Mouse (Mus musculus): ENCODE data around the gene BC034090. TPM values are rescaled to one million over a fixed set of nuclear protein-coding genes. Genes with fewer than 3 reads are reported as not detected.

Gene BC034090
- polyA plus RNA-seq, 1 experiment from 2014 or later, result 4.1 TPM

- H3K27me3 ChIP-seq (ENCODE audit: control insufficient read depth, insufficient read depth, low read length), result no peaks in the 10 kb centered on the region
- H3K36me3 ChIP-seq (ENCODE audit: control insufficient read depth, insufficient read depth, low read length), result peaks cover 18% of the 10 kb centered on the region; the same call in 1 of the 2 replicates
- H3K27ac ChIP-seq (ENCODE audit: low read depth, low read length), result no peak overlapping the region
- 46% methylated on average over 2 of the region's 2 CpGs for WGBS
- no peak overlapping the region for H3K4me3 ChIP-seq (ENCODE audit: low read depth, low read length)
- no peaks in the 10 kb centered on the region for H3K9me3 ChIP-seq (ENCODE audit: control insufficient read depth, low read length)
- no peak for ATAC-seq (ENCODE audit: low read depth)
- H3K9ac ChIP-seq (replicated peaks; ENCODE audit: low read depth, low read length), result no peak overlapping the region
- H3K4me2 ChIP-seq (ENCODE audit: low read depth, low read length), result no peak overlapping the region
- peaks cover 19% of the 10 kb centered on the region for H3K4me1 ChIP-seq (ENCODE audit: control insufficient read depth, insufficient read depth, low read length)
Observed at GRCm38 (mm10) chr1:155200967-155201366, 43.3 kb downstream of the BC034090 start.

DNA sequence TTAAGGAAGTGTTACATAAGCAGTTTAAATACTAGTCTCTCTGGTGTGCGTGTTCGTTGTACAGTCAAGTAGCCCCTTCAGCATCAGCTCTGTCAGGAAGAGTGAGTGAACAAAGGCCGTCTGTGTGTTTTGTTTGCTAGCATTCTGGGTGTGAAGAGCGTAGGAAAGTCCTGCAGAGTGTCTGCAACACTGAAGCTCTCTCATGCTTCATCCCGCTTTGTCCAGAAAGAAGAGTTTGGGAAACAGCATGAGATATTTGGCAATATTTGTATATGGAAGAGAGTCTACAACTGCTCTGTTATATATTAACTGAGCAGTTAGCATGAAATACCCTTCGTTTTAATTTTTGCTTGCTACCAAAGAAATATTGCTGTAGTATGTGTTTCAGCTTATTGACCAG, 44.7 kb downstream of the BC034090 start:
- H3K27ac ChIP-seq (ENCODE audit: low read depth, low read length), result no peak overlapping the region
- H3K9me3 ChIP-seq (ENCODE audit: control insufficient read depth, low read length), result no peaks in the 10 kb centered on the region
- no peak overlapping the region for H3K9ac ChIP-seq (replicated peaks; ENCODE audit: low read depth, low read length)
- H3K4me3 ChIP-seq (ENCODE audit: low read depth, low read length), result no peak overlapping the region
- 72% methylated on average over 6 of the region's 6 CpGs for WGBS
- ATAC-seq (ENCODE audit: low read depth), result no peak
- H3K4me1 ChIP-seq (ENCODE audit: control insufficient read depth, insufficient read depth, low read length), result peaks cover 11% of the 10 kb centered on the region
- no peak overlapping the region for H3K4me2 ChIP-seq (ENCODE audit: low read depth, low read length)
- no peaks in the 10 kb centered on the region for H3K27me3 ChIP-seq (ENCODE audit: control insufficient read depth, insufficient read depth, low read length)
- H3K36me3 ChIP-seq (ENCODE audit: control insufficient read depth, insufficient read depth, low read length), result peaks cover 18% of the 10 kb centered on the region; the same call in 1 of the 2 replicates

DNA sequence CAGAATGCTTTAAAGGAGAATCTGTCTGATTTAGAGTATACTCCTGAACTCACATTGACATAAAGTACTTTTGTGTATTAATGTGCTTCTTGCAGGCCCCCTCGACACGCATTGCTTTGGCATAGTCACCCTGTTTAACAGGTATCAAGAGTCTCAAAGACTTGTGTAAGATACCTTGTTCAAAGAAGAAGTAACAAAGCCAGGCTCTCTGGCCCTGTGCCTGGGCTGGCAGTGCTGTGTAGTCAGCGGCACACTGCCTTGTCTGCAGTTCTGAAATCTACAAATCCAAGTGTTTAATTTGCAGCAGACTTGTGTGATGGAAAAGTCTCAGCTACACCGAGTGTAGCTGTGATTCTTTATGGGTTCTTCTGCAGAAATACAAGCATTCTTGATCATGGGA, 47.6 kb downstream of the BC034090 start:
- Histone ChIP-seq H3K4me2 (ENCODE audit: low read depth, low read length) (no peak overlapping the region), H3K27me3 (ENCODE audit: control insufficient read depth, insufficient read depth, low read length) (no peaks in the 10 kb centered on the region), H3K9ac (replicated peaks; ENCODE audit: low read depth, low read length) (no peak overlapping the region), H3K36me3 (ENCODE audit: control insufficient read depth, insufficient read depth, low read length) (peaks cover 23% of the 10 kb centered on the region; the same call in 1 of the 2 replicates), H3K27ac (ENCODE audit: low read depth, low read length) (no peak overlapping the region), H3K4me3 (ENCODE audit: low read depth, low read length) (no peak overlapping the region), H3K9me3 (ENCODE audit: control insufficient read depth, low read length) (no peaks in the 10 kb centered on the region), H3K4me1 (ENCODE audit: control insufficient read depth, insufficient read depth, low read length) (0 out of 2 replicates have a peak, but pooled peaks cover 4% of the 10 kb centered on the region)
- no peak for ATAC-seq (ENCODE audit: low read depth)
- 82% methylated on average over 4 of the region's 4 CpGs for WGBS

- Histone ChIP-seq H3K4me2 (ENCODE audit: low read depth, low read length) (no peak overlapping the region), H3K4me3 (ENCODE audit: low read depth, low read length) (no peak overlapping the region), H3K9ac (replicated peaks; ENCODE audit: low read depth, low read length) (no peak overlapping the region), H3K9me3 (ENCODE audit: control insufficient read depth, low read length) (no peaks in the 10 kb centered on the region), H3K4me1 (ENCODE audit: control insufficient read depth, insufficient read depth, low read length) (0 out of 2 replicates have a peak, but pooled peaks cover 4% of the 10 kb centered on the region), H3K36me3 (ENCODE audit: control insufficient read depth, insufficient read depth, low read length) (peaks cover 31% of the 10 kb centered on the region; the same call in 1 of the 2 replicates), H3K27me3 (ENCODE audit: control insufficient read depth, insufficient read depth, low read length) (no peaks in the 10 kb centered on the region), H3K27ac (ENCODE audit: low read depth, low read length) (no peak overlapping the region)
- 53% methylated on average over 15 of the region's 15 CpGs for WGBS
- ATAC-seq (ENCODE audit: low read depth), result no peak; the same call in 1 of the 2 replicates
Observed at GRCm38 (mm10) chr1:155192805-155193368, 51.4 kb downstream of the BC034090 start.

GRCm38 (mm10) chr1:155191671-155192070, 52.6 kb downstream of the BC034090 start:
- 59% methylated on average over 2 of the region's 2 CpGs for WGBS
- ATAC-seq (ENCODE audit: low read depth), result no peak
- H3K36me3 ChIP-seq (ENCODE audit: control insufficient read depth, insufficient read depth, low read length), result peaks cover 27% of the 10 kb centered on the region; the same call in 1 of the 2 replicates

DNA sequence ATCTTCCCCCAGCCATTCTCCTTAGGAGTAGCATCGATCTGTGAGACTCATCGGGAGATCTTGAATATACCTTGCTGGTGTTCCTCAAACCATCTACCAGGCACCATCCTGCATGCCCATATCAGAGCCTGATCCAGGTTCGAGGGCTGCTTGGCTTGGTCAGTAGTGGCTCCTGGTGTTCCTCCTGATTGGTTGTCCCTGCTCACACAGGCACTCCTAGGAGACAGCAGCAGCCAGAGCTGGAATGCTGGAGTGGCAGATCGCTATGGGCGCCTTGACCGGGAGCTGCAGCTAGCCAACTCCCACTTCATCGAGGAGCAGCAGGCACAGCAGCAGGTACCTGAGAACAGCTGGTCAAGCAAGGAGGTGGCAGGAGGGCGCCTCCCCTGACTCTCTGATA, 53.0 kb downstream of the BC034090 start:
- Histone ChIP-seq H3K27ac (ENCODE audit: low read depth, low read length) (no peak overlapping the region), H3K27me3 (ENCODE audit: control insufficient read depth, insufficient read depth, low read length) (no peaks in the 10 kb centered on the region), H3K36me3 (ENCODE audit: control insufficient read depth, insufficient read depth, low read length) (peaks cover 31% of the 10 kb centered on the region; the same call in 1 of the 2 replicates), H3K9ac (replicated peaks; ENCODE audit: low read depth, low read length) (no peak overlapping the region), H3K4me1 (ENCODE audit: control insufficient read depth, insufficient read depth, low read length) (0 out of 2 replicates have a peak, but pooled peaks cover 4% of the 10 kb centered on the region), H3K9me3 (ENCODE audit: control insufficient read depth, low read length) (no peaks in the 10 kb centered on the region), H3K4me3 (ENCODE audit: low read depth, low read length) (no peak overlapping the region), H3K4me2 (ENCODE audit: low read depth, low read length) (no peak overlapping the region)
- 83% methylated on average over 8 of the region's 8 CpGs for WGBS
- 0 out of 2 replicates have a peak, but pooled peaks have one; percentile 24 for ATAC-seq (ENCODE audit: low read depth)

More at GRCm38 (mm10) chr1:155191671-155192070, 52.6 kb downstream of the BC034090 start:
- no peaks in the 10 kb centered on the region for H3K9me3 ChIP-seq (ENCODE audit: control insufficient read depth, low read length)
- H3K4me1 ChIP-seq (ENCODE audit: control insufficient read depth, insufficient read depth, low read length), result 0 out of 2 replicates have a peak, but pooled peaks cover 4% of the 10 kb centered on the region
- no peaks in the 10 kb centered on the region for H3K27me3 ChIP-seq (ENCODE audit: control insufficient read depth, insufficient read depth, low read length)
- no peak overlapping the region for H3K27ac ChIP-seq (ENCODE audit: low read depth, low read length)
- H3K4me2 ChIP-seq (ENCODE audit: low read depth, low read length), result no peak overlapping the region
- H3K9ac ChIP-seq (replicated peaks; ENCODE audit: low read depth, low read length), result no peak overlapping the region
- H3K4me3 ChIP-seq (ENCODE audit: low read depth, low read length), result no peak overlapping the region

DNA sequence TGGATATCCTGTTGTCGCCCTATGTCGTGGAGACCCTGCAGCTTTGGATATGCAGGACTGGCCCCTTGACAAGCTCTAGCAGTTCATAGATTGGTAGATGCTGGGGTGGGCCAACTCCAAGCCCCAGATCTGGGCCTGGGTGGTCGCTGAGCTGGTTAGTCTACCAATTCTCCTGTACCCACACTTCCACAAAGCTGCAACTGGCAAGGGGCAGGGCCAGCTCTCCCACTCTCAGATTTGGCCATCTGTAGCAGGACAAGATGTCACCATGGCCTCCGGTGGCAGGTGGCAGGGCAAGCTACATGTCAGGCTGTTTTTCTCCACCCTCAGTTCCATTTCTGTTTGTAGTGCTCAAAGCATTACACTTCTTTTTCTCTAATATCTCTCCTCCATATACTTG, 55.6 kb downstream of the BC034090 start:
- ATAC-seq (ENCODE audit: low read depth), result no peak
- no peak overlapping the region for H3K4me3 ChIP-seq (ENCODE audit: low read depth, low read length)
- H3K9me3 ChIP-seq (ENCODE audit: control insufficient read depth, low read length), result no peaks in the 10 kb centered on the region
- H3K27ac ChIP-seq (ENCODE audit: low read depth, low read length), result no peak overlapping the region
- no peaks in the 10 kb centered on the region for H3K27me3 ChIP-seq (ENCODE audit: control insufficient read depth, insufficient read depth, low read length)
- peaks cover 31% of the 10 kb centered on the region; the same call in 1 of the 2 replicates for H3K36me3 ChIP-seq (ENCODE audit: control insufficient read depth, insufficient read depth, low read length)
- H3K4me2 ChIP-seq (ENCODE audit: low read depth, low read length), result no peak overlapping the region
- no peak overlapping the region for H3K9ac ChIP-seq (replicated peaks; ENCODE audit: low read depth, low read length)
- 0 out of 2 replicates have a peak, but pooled peaks cover 4% of the 10 kb centered on the region for H3K4me1 ChIP-seq (ENCODE audit: control insufficient read depth, insufficient read depth, low read length)
- 92% methylated on average over 4 of the region's 4 CpGs for WGBS

DNA sequence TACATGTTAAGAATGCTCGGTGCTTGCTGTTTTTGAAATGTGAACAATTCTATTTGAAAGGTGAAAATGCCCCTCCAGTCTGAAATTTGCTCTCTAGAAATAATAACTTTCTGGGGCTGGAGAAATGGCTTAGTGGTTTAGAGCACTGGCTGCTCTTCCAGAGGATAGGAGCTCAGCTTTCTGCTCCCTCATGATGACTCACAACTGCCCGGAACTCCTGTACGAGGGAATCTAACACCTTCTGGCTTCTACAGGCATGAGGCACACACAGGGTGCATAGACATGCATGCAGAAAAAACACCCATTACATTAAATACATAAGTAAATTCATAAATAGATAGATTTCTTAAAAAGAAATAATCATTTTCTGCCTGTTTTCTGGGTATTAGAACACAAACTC, 60.1 kb downstream of the BC034090 start:
- 89% methylated on average over 3 of the region's 3 CpGs for WGBS
- no peak overlapping the region for H3K27ac ChIP-seq (ENCODE audit: low read depth, low read length)
- no peaks in the 10 kb centered on the region for H3K9me3 ChIP-seq (ENCODE audit: control insufficient read depth, low read length)
- H3K4me2 ChIP-seq (ENCODE audit: low read depth, low read length), result no peak overlapping the region
- no peaks in the 10 kb centered on the region for H3K27me3 ChIP-seq (ENCODE audit: control insufficient read depth, insufficient read depth, low read length)
- H3K36me3 ChIP-seq (ENCODE audit: control insufficient read depth, insufficient read depth, low read length), result peaks cover 21% of the 10 kb centered on the region; the same call in 1 of the 2 replicates
- no peak overlapping the region for H3K9ac ChIP-seq (replicated peaks; ENCODE audit: low read depth, low read length)
- no peaks in the 10 kb centered on the region for H3K4me1 ChIP-seq (ENCODE audit: control insufficient read depth, insufficient read depth, low read length)
- no peak for ATAC-seq (ENCODE audit: low read depth)
- no peak overlapping the region for H3K4me3 ChIP-seq (ENCODE audit: low read depth, low read length)

GRCm38 (mm10) chr1:155178192-155178924, 65.9 kb downstream of the BC034090 start:
- H3K4me1 ChIP-seq (ENCODE audit: control insufficient read depth, insufficient read depth, low read length), result no peaks in the 10 kb centered on the region
- ATAC-seq (ENCODE audit: low read depth), result no peak
- peaks cover 26% of the 10 kb centered on the region; the same call in 1 of the 2 replicates for H3K36me3 ChIP-seq (ENCODE audit: control insufficient read depth, insufficient read depth, low read length)
- H3K9ac ChIP-seq (replicated peaks; ENCODE audit: low read depth, low read length), result no peak overlapping the region
- 81% methylated on average over 2 of the region's 2 CpGs for WGBS
- H3K4me2 ChIP-seq (ENCODE audit: low read depth, low read length), result no peak overlapping the region
- no peak overlapping the region for H3K4me3 ChIP-seq (ENCODE audit: low read depth, low read length)
- no peaks in the 10 kb centered on the region for H3K9me3 ChIP-seq (ENCODE audit: control insufficient read depth, low read length)
- no peaks in the 10 kb centered on the region for H3K27me3 ChIP-seq (ENCODE audit: control insufficient read depth, insufficient read depth, low read length)
- H3K27ac ChIP-seq (ENCODE audit: low read depth, low read length), result no peak overlapping the region

Measured in neural tube, embryonic 14.5 days (tissue).